Mouse (Mus musculus) liver, postnatal 0 days (tissue): ENCODE measurements around the gene Spef2. TPM values are rescaled to one million over a fixed set of nuclear protein-coding genes. Genes with fewer than 3 reads are reported as not detected.

ENCODE experiments used
- ATAC-seq: fragments of 200-750 bp; cut with Nextera tagmentation; 2 replicates; pipeline ENCODE4 v1.8.0; 2017; ENCODE audit warnings: mild to moderate bottlenecking, moderate library complexity
- DNase-seq: peaks from one replicate; pipeline ENCODE4 v3.0.0-alpha.2; 2016
- H3K27ac ChIP-seq: fragments of 300-500 bp; sonication (generic); 2 replicates; pipeline ENCODE4 v1.5.1; 2014; ENCODE audit warnings: antibody characterized with exemption, moderate library complexity, mild to moderate bottlenecking, low read depth
- H3K27me3 ChIP-seq: fragments of 300-500 bp; sonication (generic); 2 replicates; pipeline ENCODE4 v1.6.1; 2014; ENCODE audit warnings: low read length, control low read depth, mixed read lengths; ENCODE audit not compliant: insufficient read depth
- H3K36me3 ChIP-seq: fragments of 300-500 bp; sonication (generic); replicated peaks from 2 replicates; pipeline ENCODE4 v1.6.1; 2014; ENCODE audit warnings: mild to moderate bottlenecking, control low read depth, low read length, moderate library complexity, mixed read lengths; ENCODE audit not compliant: insufficient read depth
- H3K4me1 ChIP-seq: fragments of 300-500 bp; sonication (generic); 2 replicates; pipeline ENCODE4 v1.6.1; 2014; ENCODE audit warnings: antibody characterized with exemption, mild to moderate bottlenecking, control low read depth; ENCODE audit not compliant: insufficient read depth
- H3K4me2 ChIP-seq: fragments of 300-500 bp; sonication (generic); 2 replicates; pipeline ENCODE4 v1.6.1; 2014; ENCODE audit warnings: low read depth, mild to moderate bottlenecking, low read length, moderate library complexity, mixed read lengths
- H3K4me3 ChIP-seq: fragments of 300-500 bp; sonication (generic); 2 replicates; pipeline ENCODE4 v1.5.1; 2014; ENCODE audit warnings: low read depth, low read length
- H3K9ac ChIP-seq: fragments of 300-500 bp; sonication (generic); replicated peaks from 2 replicates; pipeline ENCODE4 v1.6.1; 2014; ENCODE audit warnings: mild to moderate bottlenecking, moderate library complexity
- H3K9me3 ChIP-seq: fragments of 300-500 bp; sonication (generic); 2 replicates; pipeline ENCODE4 v1.6.1; 2016; ENCODE audit warnings: mild to moderate bottlenecking, control low read depth, low read length, mixed read lengths
- CTCF ChIP-seq: sonication (generic); IDR thresholded peaks from 2 replicates; pipeline ENCODE4 v1.5.1; 2016; ENCODE audit warnings: antibody characterized with exemption, low read depth
- EP300 ChIP-seq: IDR thresholded peaks from 2 replicates; pipeline ENCODE4 v1.6.1; 2016; ENCODE audit warnings: antibody characterized with exemption, low read depth, mild to moderate bottlenecking
- WGBS: fragments of 180-500 bp; shearing (Covaris S2); extraction: QIAGEN DNeasy Blood & Tissue Kit; methylation state at CpG from one replicate; pipeline ENCODE4 v1.1.7; 2014; ENCODE audit not compliant: insufficient replicate concordance; 5-methylcytosine and 5-hydroxymethylcytosine counted together
- polyA plus RNA-seq: library from polyadenylated mRNA; unstranded; fragments of >200 nt; fragmentation: Nextera tagmentation; extraction: Ambion mirVana; gene quantifications from 2 replicates; pipeline ENCODE4 v1.2.1, GENCODE M21; 2015

The Spef2 gene
- polyA plus RNA-seq, 1 experiment from 2014 or later = 0.12 TPM

DNA sequence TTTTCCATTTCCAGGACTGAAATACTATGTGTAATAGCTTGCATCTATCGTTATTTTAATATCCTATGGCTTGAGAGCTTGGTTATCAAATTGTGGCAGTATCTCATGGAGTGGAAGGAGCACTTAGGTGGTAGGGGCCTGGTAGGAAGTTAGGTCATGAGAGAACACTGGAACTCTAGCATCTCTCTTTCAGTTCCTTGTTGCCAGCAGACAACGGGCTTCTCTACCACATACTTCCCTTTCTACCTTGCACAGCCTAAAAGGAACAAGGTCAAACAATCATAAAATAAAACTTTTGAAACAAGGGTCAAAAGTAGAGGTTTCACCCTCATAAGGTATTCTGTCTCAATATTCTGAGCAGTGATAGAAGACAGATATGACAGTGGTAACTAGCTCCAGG lies 38.3 kb downstream of the Spef2 start:
- no peak for TF ChIP-seq EP300
- TF ChIP-seq CTCF = no peak
- DNase-seq = no peak
- no peaks in the 10 kb centered on the region for H3K27me3 ChIP-seq
- no peaks in the 10 kb centered on the region for H3K36me3 ChIP-seq
- H3K27ac ChIP-seq = no peak overlapping the region
- H3K4me2 ChIP-seq = no peak overlapping the region
- H3K9me3 ChIP-seq = no peaks in the 10 kb centered on the region
- ATAC-seq = no peak
- 51% methylated on average over 2 of the region's 2 CpGs for WGBS
- no peak overlapping the region for H3K9ac ChIP-seq
- H3K4me3 ChIP-seq = no peak overlapping the region
- H3K4me1 ChIP-seq = no peaks in the 10 kb centered on the region; the same call in 1 of the 2 replicates

DNA sequence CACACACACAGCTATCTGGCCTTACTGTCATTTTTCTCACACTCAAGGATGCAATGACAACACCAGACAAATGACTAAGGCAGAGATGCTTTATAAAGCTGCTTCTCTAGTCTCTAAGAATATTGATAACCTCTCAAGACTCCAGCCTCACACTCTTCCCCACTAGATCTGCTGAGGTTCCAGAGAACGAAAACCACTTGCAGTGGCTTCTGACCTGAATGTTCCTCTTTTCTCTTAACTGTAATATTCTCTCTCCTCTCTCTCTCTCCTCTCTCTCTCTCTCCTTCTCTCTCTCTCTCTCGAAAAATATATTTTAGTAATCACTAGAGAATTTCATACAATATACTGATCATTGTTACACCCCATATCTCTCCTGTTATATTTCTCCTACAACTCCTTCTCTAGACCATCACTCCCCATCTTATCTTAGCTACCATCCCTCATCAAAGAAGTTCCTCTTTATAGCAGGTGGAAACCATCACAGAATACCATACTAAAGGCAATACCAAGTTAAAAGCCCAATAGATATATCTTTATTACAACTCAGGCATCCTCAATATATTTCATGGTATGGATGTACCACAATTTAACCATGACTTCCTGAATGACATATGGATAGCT lies 42.7 kb downstream of the Spef2 start:
- WGBS = 24% methylated on average over 2 of the region's 2 CpGs
- DNase-seq = no peak
- ATAC-seq = no peak
- no peak overlapping the region for H3K9ac ChIP-seq
- H3K9me3 ChIP-seq = no peaks in the 10 kb centered on the region
- no peaks in the 10 kb centered on the region for H3K4me1 ChIP-seq
- no peak overlapping the region for H3K4me3 ChIP-seq
- TF ChIP-seq EP300 (no peak), CTCF (no peak)
- H3K27me3 ChIP-seq = no peaks in the 10 kb centered on the region
- no peak overlapping the region for H3K4me2 ChIP-seq
- no peak overlapping the region for H3K27ac ChIP-seq
- H3K36me3 ChIP-seq = no peaks in the 10 kb centered on the region

DNA sequence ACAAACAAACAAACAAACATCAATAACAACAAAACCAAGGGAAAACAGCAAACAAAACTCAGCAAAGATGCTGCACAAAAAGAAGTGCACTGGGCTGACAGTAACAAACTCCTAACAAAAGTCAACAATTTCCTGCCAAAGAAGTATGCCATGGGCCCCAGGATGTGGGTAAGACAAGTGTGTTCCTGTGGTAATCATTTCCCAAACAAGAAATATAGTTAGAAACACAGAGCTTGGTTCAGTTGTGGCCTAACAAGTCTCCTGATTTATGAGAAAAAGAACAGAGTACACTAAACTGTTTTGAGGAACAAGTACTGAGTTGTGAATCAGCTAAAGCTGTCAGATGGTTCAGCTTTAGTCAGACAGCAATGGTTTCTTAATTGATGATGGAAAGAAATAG lies 46.8 kb downstream of the Spef2 start:
- H3K27me3 ChIP-seq = no peaks in the 10 kb centered on the region
- H3K36me3 ChIP-seq = no peaks in the 10 kb centered on the region
- H3K4me1 ChIP-seq = no peaks in the 10 kb centered on the region
- no peak overlapping the region for H3K9ac ChIP-seq
- no peak overlapping the region for H3K4me3 ChIP-seq
- H3K9me3 ChIP-seq = no peaks in the 10 kb centered on the region
- H3K27ac ChIP-seq = no peak overlapping the region
- DNase-seq (no peak), ATAC-seq (no peak)
- TF ChIP-seq CTCF (no peak), EP300 (no peak)
- H3K4me2 ChIP-seq = no peak overlapping the region

DNA sequence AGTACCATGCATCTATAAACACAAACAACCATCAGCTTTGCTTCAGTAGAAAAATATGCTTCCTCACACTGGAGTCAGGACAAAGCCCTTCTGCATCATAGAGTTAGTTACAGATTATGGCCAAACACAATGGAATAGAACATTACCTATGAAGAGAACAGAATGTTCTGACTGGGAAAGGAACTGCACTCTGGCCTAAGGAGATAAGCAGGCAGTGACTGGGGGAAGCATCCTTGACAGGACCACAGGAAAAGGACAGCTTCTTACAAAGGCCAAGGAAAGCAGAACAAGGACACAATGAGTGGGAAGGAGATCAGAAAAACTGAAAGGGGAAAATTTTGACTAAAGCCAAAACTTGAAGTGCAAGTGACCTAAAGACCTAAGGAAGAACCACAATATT lies 56.9 kb downstream of the Spef2 start:
- Histone ChIP-seq H3K27ac (no peak overlapping the region), H3K36me3 (no peaks in the 10 kb centered on the region), H3K4me3 (no peak overlapping the region), H3K4me2 (no peak overlapping the region), H3K27me3 (no peaks in the 10 kb centered on the region), H3K9ac (no peak overlapping the region), H3K4me1 (no peaks in the 10 kb centered on the region), H3K9me3 (no peaks in the 10 kb centered on the region)
- TF ChIP-seq CTCF = no peak
- TF ChIP-seq EP300 = peak; percentile 86
- peak; percentile 64 for ATAC-seq
- no peak for DNase-seq

GRCm38 (mm10) chr15:9690845-9691244 lies 57.8 kb downstream of the Spef2 start:
- TF ChIP-seq EP300 (no peak), CTCF (no peak)
- Histone ChIP-seq H3K4me3 (no peak overlapping the region), H3K4me2 (no peak overlapping the region), H3K9ac (no peak overlapping the region), H3K27me3 (no peaks in the 10 kb centered on the region), H3K27ac (no peak overlapping the region), H3K9me3 (no peaks in the 10 kb centered on the region), H3K36me3 (no peaks in the 10 kb centered on the region), H3K4me1 (no peaks in the 10 kb centered on the region)
- 66% methylated on average over 5 of the region's 5 CpGs for WGBS
- no peak for DNase-seq
- no peak for ATAC-seq

- Histone ChIP-seq H3K4me1 (no peaks in the 10 kb centered on the region), H3K9ac (no peak overlapping the region), H3K4me3 (no peak overlapping the region), H3K36me3 (no peaks in the 10 kb centered on the region), H3K4me2 (no peak overlapping the region), H3K27ac (no peak overlapping the region), H3K9me3 (no peaks in the 10 kb centered on the region), H3K27me3 (no peaks in the 10 kb centered on the region)
- ATAC-seq (no peak), DNase-seq (no peak)
- 35% methylated on average over 1 of the region's 1 CpGs for WGBS
- no peak for TF ChIP-seq CTCF
- TF ChIP-seq EP300 = no peak
These were observed 58.2 kb downstream of the Spef2 start for GRCm38 (mm10) chr15:9690436-9690835.

DNA sequence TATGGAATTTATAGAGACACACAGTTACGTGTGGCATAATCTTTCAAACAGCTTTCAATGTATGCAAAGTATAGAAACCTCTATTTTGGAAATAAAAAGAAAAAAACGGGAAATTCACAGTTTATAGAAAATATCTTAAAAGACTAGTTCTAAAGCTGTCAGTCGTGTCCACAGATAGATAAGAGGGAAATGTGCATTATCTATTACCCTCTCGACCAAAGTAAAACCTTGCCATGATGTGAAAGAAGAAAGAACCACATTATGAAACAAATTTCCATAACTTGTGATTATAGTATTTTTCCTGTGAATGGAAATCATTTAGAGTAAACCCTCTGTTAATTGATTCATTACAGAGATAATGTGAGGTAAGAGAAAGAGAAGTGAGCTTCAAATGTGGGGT lies 65.2 kb downstream of the Spef2 start:
- Histone ChIP-seq H3K4me1 (no peaks in the 10 kb centered on the region), H3K27ac (no peak overlapping the region), H3K9me3 (no peaks in the 10 kb centered on the region), H3K36me3 (no peaks in the 10 kb centered on the region), H3K4me2 (no peak overlapping the region), H3K4me3 (no peak overlapping the region), H3K27me3 (no peaks in the 10 kb centered on the region), H3K9ac (no peak overlapping the region)
- ATAC-seq = no peak
- TF ChIP-seq EP300 (no peak), CTCF (no peak)
- 50% methylated on average over 4 of the region's 4 CpGs for WGBS
- DNase-seq = no peak
